ENCODE assay signal across 8 mouse cellular contexts in genomic region chr12:112620354-112621061, GRCm38 (mm10). TPM values are rescaled to one million over a fixed set of nuclear protein-coding genes. Genes with fewer than 3 reads are reported as not detected.
DNase-seq lines count a peak whose midpoint lies in the region; ATAC-seq and TF ChIP-seq lines count a peak whose summit lies in the region.

No protein-coding gene starts in this region.

- H3K4me1 ChIP-seq in liver, adult 2 months (ENCODE audit: control insufficient read depth, insufficient read depth, low read length), result peaks cover 6% of the 10 kb centered on the region
- H3K4me1 ChIP-seq in embryonic facial prominence, embryonic 13.5 days, result peaks cover 34% of the 10 kb centered on the region
- H3K4me1 ChIP-seq in intestine, embryonic 14.5 days (replicated peaks; ENCODE audit: control insufficient read depth, insufficient read depth, low read length), result peaks cover 23% of the 10 kb centered on the region; the same call in 1 of the 2 replicates
- peaks cover 28% of the 10 kb centered on the region for H3K4me1 ChIP-seq in neural tube, embryonic 13.5 days (replicated peaks)

- H3K27ac ChIP-seq in liver, adult 2 months (replicated peaks; ENCODE audit: insufficient read depth, low read depth, low read length), result peak overlapping the region; percentile 72; the same call in 1 of the 2 replicates
- no peak overlapping the region for H3K27ac ChIP-seq in embryonic facial prominence, embryonic 13.5 days
- H3K27ac ChIP-seq in intestine, embryonic 14.5 days (ENCODE audit: low read depth), result no peak overlapping the region
- no peak overlapping the region for H3K27ac ChIP-seq in neural tube, embryonic 13.5 days (replicated peaks)

- H3K9ac ChIP-seq in liver, adult 2 months (ENCODE audit: low read depth, low read length), result peak overlapping the region; percentile 92
- H3K9ac ChIP-seq in embryonic facial prominence, embryonic 13.5 days, result peak overlapping the region; percentile 77
- peak overlapping the region; percentile 51; the same call in 1 of the 2 replicates for H3K9ac ChIP-seq in intestine, embryonic 14.5 days (ENCODE audit: low read length)
- peak overlapping the region; percentile 69 for H3K9ac ChIP-seq in neural tube, embryonic 13.5 days

- DNase-seq in liver, adult 2 months (ENCODE audit: extremely low read depth, low read depth, low spot score), result no peak
- DNase-seq in liver, result no peak
- no peak for DNase-seq in intestine, embryonic 14.5 days (ENCODE audit: low spot score)
- DNase-seq in cerebellum, postnatal 10 days, result no peak
- DNase-seq in testis, postnatal 10 days (ENCODE audit: low spot score), result no peak
- DNase-seq in adipocyte (ENCODE audit: low spot score), result no peak

- ATAC-seq in embryonic facial prominence, embryonic 13.5 days (ENCODE audit: insufficient number of reproducible peaks, insufficient read depth, low FRiP score, low TSS enrichment, low read depth), result no peak
- peak; percentile 33; the same call in 1 of the 2 replicates for ATAC-seq in intestine, embryonic 14.5 days (replicated peaks; ENCODE audit: low FRiP score, low TSS enrichment, low read depth)
- ATAC-seq in neural tube, embryonic 13.5 days (ENCODE audit: low read depth), result peak; percentile 11; the same call in 1 of the 2 replicates

- H3K9me3 ChIP-seq in embryonic facial prominence, embryonic 13.5 days, result no peaks in the 10 kb centered on the region
- no peaks in the 10 kb centered on the region for H3K9me3 ChIP-seq in intestine, embryonic 14.5 days (ENCODE audit: control insufficient read depth, low read length)
- no peaks in the 10 kb centered on the region for H3K9me3 ChIP-seq in neural tube, embryonic 13.5 days

- no peaks in the 10 kb centered on the region for H3K36me3 ChIP-seq in liver, adult 2 months (ENCODE audit: control insufficient read depth, insufficient read depth, low read length)
- H3K36me3 ChIP-seq in embryonic facial prominence, embryonic 13.5 days, result no peaks in the 10 kb centered on the region
- H3K36me3 ChIP-seq in intestine, embryonic 14.5 days (ENCODE audit: control insufficient read depth, insufficient read depth, low read length), result no peaks in the 10 kb centered on the region
- H3K36me3 ChIP-seq in neural tube, embryonic 13.5 days, result no peaks in the 10 kb centered on the region

- peak overlapping the region; percentile 64 for H3K4me3 ChIP-seq in liver, adult 2 months (ENCODE audit: insufficient read depth, low read depth, low read length)
- H3K4me3 ChIP-seq in embryonic facial prominence, embryonic 13.5 days, result peak overlapping the region; percentile 58
- peak overlapping the region; percentile 44 for H3K4me3 ChIP-seq in intestine, embryonic 14.5 days (ENCODE audit: low read depth, low read length)
- H3K4me3 ChIP-seq in neural tube, embryonic 13.5 days, result peak overlapping the region; percentile 49

- TF ChIP-seq POLR2A in liver, adult 2 months (IDR thresholded peaks at IDR 0.05; ENCODE audit: extremely low read depth, insufficient read depth, low read length), result no peak

- no peaks in the 10 kb centered on the region for H3K79me2 ChIP-seq in liver, adult 2 months (ENCODE audit: control insufficient read depth, insufficient read depth, low read length)

- TF ChIP-seq CTCF in liver, adult 2 months (IDR thresholded peaks at IDR 0.05; ENCODE audit: low read depth, low read length), result no peak

- peak overlapping the region; percentile 98 for H3K4me2 ChIP-seq in embryonic facial prominence, embryonic 13.5 days
- H3K4me2 ChIP-seq in intestine, embryonic 14.5 days (ENCODE audit: low read length), result peak overlapping the region; percentile 99
- H3K4me2 ChIP-seq in neural tube, embryonic 13.5 days, result peak overlapping the region; percentile 93

- H3K27me3 ChIP-seq in liver, adult 2 months (ENCODE audit: control insufficient read depth, insufficient read depth, low read length), result no peaks in the 10 kb centered on the region
- H3K27me3 ChIP-seq in embryonic facial prominence, embryonic 13.5 days, result peaks cover 43% of the 10 kb centered on the region
- peaks cover 23% of the 10 kb centered on the region for H3K27me3 ChIP-seq in intestine, embryonic 14.5 days (replicated peaks; ENCODE audit: control insufficient read depth, insufficient read depth, low read length)
- H3K27me3 ChIP-seq in neural tube, embryonic 13.5 days, result peaks cover 47% of the 10 kb centered on the region

- 27% methylated on average over 16 of the region's 16 CpGs for WGBS in liver, adult 2 months
- 15% methylated on average over 16 of the region's 16 CpGs for WGBS in embryonic facial prominence, embryonic 13.5 days
- WGBS in intestine, embryonic 14.5 days, result 14% methylated on average over 16 of the region's 16 CpGs
- WGBS in neural tube, embryonic 13.5 days, result 13% methylated on average over 15 of the region's 16 CpGs

RNA-seq across cellular contexts. Expression of gene Adssl1, which starts 0.7 kb away (rescaled TPM):
- total RNA-seq in liver, adult 2 months (2014; rRNA removed), result 20.5 and 21.7 TPM in 2 replicates
- 26.1 and 26.7 TPM in 2 replicates for polyA plus RNA-seq in liver, adult 2 months (2012; rRNA removed)
- polyA plus RNA-seq in embryonic facial prominence, embryonic 13.5 days (2015; fragmentation: Nextera tagmentation; extraction: Ambion mirVana), result 4.3 and 4.4 TPM in 2 replicates
- 1.8 and 2.0 TPM in 2 replicates for polyA plus RNA-seq in intestine, embryonic 14.5 days (2014; fragmentation: Nextera tagmentation; extraction: Ambion mirVana)
- polyA plus RNA-seq in neural tube, embryonic 13.5 days (2015; fragmentation: Nextera tagmentation; extraction: Ambion mirVana), result 3.2 and 3.6 TPM in 2 replicates

RNA-seq across cellular contexts. Expression of gene Siva1, which starts 24.0 kb away (rescaled TPM):
- 11.5 and 15.4 TPM in 2 replicates for total RNA-seq in liver, adult 2 months (2014; rRNA removed)
- 12.8 and 14.9 TPM in 2 replicates for polyA plus RNA-seq in liver, adult 2 months (2012; rRNA removed)
- polyA plus RNA-seq in embryonic facial prominence, embryonic 13.5 days (2015; fragmentation: Nextera tagmentation; extraction: Ambion mirVana), result 249 and 252 TPM in 2 replicates
- 315 and 324 TPM in 2 replicates for polyA plus RNA-seq in intestine, embryonic 14.5 days (2014; fragmentation: Nextera tagmentation; extraction: Ambion mirVana)
- 66.3 and 75.0 TPM in 2 replicates for polyA plus RNA-seq in neural tube, embryonic 13.5 days (2015; fragmentation: Nextera tagmentation; extraction: Ambion mirVana)

RNA-seq across cellular contexts. Expression of gene Inf2, which starts 31.9 kb away (rescaled TPM):
- 15.5 and 22.9 TPM in 2 replicates for total RNA-seq in liver, adult 2 months (2014; rRNA removed)
- polyA plus RNA-seq in liver, adult 2 months (2012; rRNA removed), result 24.6 and 30.7 TPM in 2 replicates
- polyA plus RNA-seq in embryonic facial prominence, embryonic 13.5 days (2015; fragmentation: Nextera tagmentation; extraction: Ambion mirVana), result 4.8 and 7.3 TPM in 2 replicates
- 4.3 and 4.6 TPM in 2 replicates for polyA plus RNA-seq in intestine, embryonic 14.5 days (2014; fragmentation: Nextera tagmentation; extraction: Ambion mirVana)
- 1.4 and 1.5 TPM in 2 replicates for polyA plus RNA-seq in neural tube, embryonic 13.5 days (2015; fragmentation: Nextera tagmentation; extraction: Ambion mirVana)

RNA-seq across cellular contexts. Expression of gene Akt1, which starts 54.2 kb away (rescaled TPM):
- total RNA-seq in liver, adult 2 months (2014; rRNA removed), result 30.5 and 31.8 TPM in 2 replicates
- 56.7 and 60.5 TPM in 2 replicates for polyA plus RNA-seq in liver, adult 2 months (2012; rRNA removed)
- polyA plus RNA-seq in embryonic facial prominence, embryonic 13.5 days (2015; fragmentation: Nextera tagmentation; extraction: Ambion mirVana), result 49.7 and 60.0 TPM in 2 replicates
- polyA plus RNA-seq in intestine, embryonic 14.5 days (2014; fragmentation: Nextera tagmentation; extraction: Ambion mirVana), result 56.2 and 58.8 TPM in 2 replicates
- 73.4 and 101 TPM in 2 replicates for polyA plus RNA-seq in neural tube, embryonic 13.5 days (2015; fragmentation: Nextera tagmentation; extraction: Ambion mirVana)

RNA-seq across cellular contexts. Expression of gene Zbtb42, which starts 58.1 kb away (rescaled TPM):
- total RNA-seq in liver, adult 2 months (2014; rRNA removed), result 0.83 and 1.9 TPM in 2 replicates
- polyA plus RNA-seq in liver, adult 2 months (2012; rRNA removed), result 7.9 and 10.1 TPM in 2 replicates
- 2.3 and 3.1 TPM in 2 replicates for polyA plus RNA-seq in embryonic facial prominence, embryonic 13.5 days (2015; fragmentation: Nextera tagmentation; extraction: Ambion mirVana)
- polyA plus RNA-seq in intestine, embryonic 14.5 days (2014; fragmentation: Nextera tagmentation; extraction: Ambion mirVana), result 9.4 and 9.8 TPM in 2 replicates
- polyA plus RNA-seq in neural tube, embryonic 13.5 days (2015; fragmentation: Nextera tagmentation; extraction: Ambion mirVana), result 2.1 TPM in 2 replicates
